In genomic region chr10:125265901-125266300, GRCm38 (mm10) we compare ENCODE assay signal across 14 mouse cellular contexts.
A peak's percentile ranks its signal among the peaks of the same experiment; 100 is the strongest.
DNase-seq lines count a peak whose midpoint lies in the region; ATAC-seq and TF ChIP-seq lines count a peak whose summit lies in the region.
"Had no signal": no experiment of that assay in that cellular context is flagged by ENCODE, and none has a peak within 500 bp of the region (broad histone marks: within the 10 kb centered on the region; RNA-seq: fewer than 3 reads in every experiment).

No protein-coding gene starts in this region.

- no peaks in the 10 kb centered on the region for H3K36me3 ChIP-seq in heart, adult 2 months (ENCODE audit: control insufficient read depth, insufficient read depth, low read length)
- H3K36me3 ChIP-seq in midbrain, embryonic 11.5 days (ENCODE audit: control insufficient read depth, insufficient read depth, low read length), result no peaks in the 10 kb centered on the region
- no peaks in the 10 kb centered on the region for H3K36me3 ChIP-seq in midbrain, postnatal 0 days (ENCODE audit: insufficient read depth, low read length)
- no peaks in the 10 kb centered on the region for H3K36me3 ChIP-seq in stomach, postnatal 0 days (ENCODE audit: control insufficient read depth, insufficient read depth, low read length)
- H3K36me3 ChIP-seq: embryonic facial prominence, embryonic 12.5 days; kidney, embryonic 15.5 days; limb, embryonic 15.5 days; midbrain, embryonic 10.5 days; neural tube, embryonic 12.5 days had no signal

- no peak overlapping the region for H3K4me2 ChIP-seq in midbrain, embryonic 11.5 days
- H3K4me2 ChIP-seq in midbrain, postnatal 0 days (ENCODE audit: low read depth, low read length, poor library complexity, severe bottlenecking), result no peak overlapping the region
- no peak overlapping the region for H3K4me2 ChIP-seq in stomach, postnatal 0 days (replicated peaks; ENCODE audit: low read depth)
- H3K4me2 ChIP-seq: embryonic facial prominence, embryonic 12.5 days; kidney, embryonic 15.5 days; limb, embryonic 15.5 days; neural tube, embryonic 12.5 days had no signal

- no peaks in the 10 kb centered on the region for H3K4me1 ChIP-seq in heart, adult 2 months (ENCODE audit: control insufficient read depth, insufficient read depth, low read length)
- no peaks in the 10 kb centered on the region for H3K4me1 ChIP-seq in midbrain, embryonic 11.5 days (ENCODE audit: control insufficient read depth, insufficient read depth, low read length)
- H3K4me1 ChIP-seq in midbrain, postnatal 0 days (ENCODE audit: insufficient read depth, low read length), result no peaks in the 10 kb centered on the region
- no peaks in the 10 kb centered on the region for H3K4me1 ChIP-seq in stomach, postnatal 0 days (replicated peaks; ENCODE audit: control insufficient read depth, insufficient read depth)
- H3K4me1 ChIP-seq: embryonic facial prominence, embryonic 12.5 days; kidney, embryonic 15.5 days; midbrain, embryonic 10.5 days; neural tube, embryonic 12.5 days had no signal

- H3K27ac ChIP-seq in heart, adult 2 months, result no peak overlapping the region
- no peak overlapping the region for H3K27ac ChIP-seq in midbrain, embryonic 11.5 days (ENCODE audit: low read depth, low read length)
- no peak overlapping the region for H3K27ac ChIP-seq in midbrain, postnatal 0 days (ENCODE audit: low read depth, low read length)
- H3K27ac ChIP-seq in stomach, postnatal 0 days (replicated peaks), result no peak overlapping the region
- H3K27ac ChIP-seq: embryonic facial prominence, embryonic 12.5 days; kidney, embryonic 15.5 days; limb, embryonic 15.5 days; midbrain, embryonic 10.5 days; neural tube, embryonic 12.5 days had no signal

- H3K27me3 ChIP-seq in heart, adult 2 months (ENCODE audit: control insufficient read depth, insufficient read depth, low read length), result no peaks in the 10 kb centered on the region
- no peaks in the 10 kb centered on the region for H3K27me3 ChIP-seq in midbrain, embryonic 11.5 days (ENCODE audit: control insufficient read depth, insufficient read depth, low read length)
- no peaks in the 10 kb centered on the region for H3K27me3 ChIP-seq in midbrain, postnatal 0 days (ENCODE audit: insufficient read depth, low read length)
- H3K27me3 ChIP-seq in stomach, postnatal 0 days (ENCODE audit: control insufficient read depth, insufficient read depth, low read length), result no peaks in the 10 kb centered on the region
- H3K27me3 ChIP-seq: embryonic facial prominence, embryonic 12.5 days; kidney, embryonic 15.5 days; limb, embryonic 15.5 days; neural tube, embryonic 12.5 days had no signal

- TF ChIP-seq POLR2A in heart, adult 2 months (IDR thresholded peaks at IDR 0.05; ENCODE audit: insufficient read depth, low read depth, low read length), result no peak

- no peak for TF ChIP-seq EP300 in heart, adult 2 months (IDR thresholded peaks at IDR 0.05; ENCODE audit: insufficient read depth, low read depth, low read length)
- TF ChIP-seq EP300 in stomach, postnatal 0 days (optimal IDR thresholded peaks at IDR 0.05), result no peak

- peak overlapping the region; percentile 16 for H3K4me3 ChIP-seq in heart, adult 2 months
- no peak overlapping the region for H3K4me3 ChIP-seq in midbrain, embryonic 11.5 days (ENCODE audit: low read depth, low read length)
- no peak overlapping the region for H3K4me3 ChIP-seq in midbrain, postnatal 0 days (ENCODE audit: low read depth, low read length)
- no peak overlapping the region for H3K4me3 ChIP-seq in stomach, postnatal 0 days (ENCODE audit: low read depth, low read length)
- H3K4me3 ChIP-seq: embryonic facial prominence, embryonic 12.5 days; kidney, embryonic 15.5 days; limb, embryonic 15.5 days; midbrain, embryonic 10.5 days; neural tube, embryonic 12.5 days had no signal

- no peak overlapping the region for H3K9ac ChIP-seq in heart, adult 2 months (ENCODE audit: low read depth, low read length)
- H3K9ac ChIP-seq in midbrain, embryonic 11.5 days (ENCODE audit: low read length), result no peak overlapping the region
- no peak overlapping the region for H3K9ac ChIP-seq in midbrain, postnatal 0 days (replicated peaks; ENCODE audit: low read length, poor library complexity, severe bottlenecking)
- no peak overlapping the region for H3K9ac ChIP-seq in stomach, postnatal 0 days (ENCODE audit: low read length)
- H3K9ac ChIP-seq: embryonic facial prominence, embryonic 12.5 days; kidney, embryonic 15.5 days; limb, embryonic 15.5 days; neural tube, embryonic 12.5 days had no signal

- 13% methylated on average over 9 of the region's 9 CpGs for WGBS in heart, adult 2 months
- 60% methylated on average over 9 of the region's 9 CpGs for WGBS in midbrain, embryonic 11.5 days
- 42% methylated on average over 9 of the region's 9 CpGs for WGBS in midbrain, postnatal 0 days
- WGBS in stomach, postnatal 0 days, result 43% methylated on average over 9 of the region's 9 CpGs

- no peak for ATAC-seq in midbrain, embryonic 11.5 days (ENCODE audit: low FRiP score)
- ATAC-seq in midbrain, postnatal 0 days (ENCODE audit: low FRiP score), result no peak
- ATAC-seq in stomach, postnatal 0 days (ENCODE audit: low FRiP score, low TSS enrichment), result no peak

- H3K9me3 ChIP-seq in midbrain, embryonic 11.5 days (ENCODE audit: control insufficient read depth, low read length), result no peaks in the 10 kb centered on the region
- H3K9me3 ChIP-seq in midbrain, postnatal 0 days (ENCODE audit: low read length), result no peaks in the 10 kb centered on the region
- H3K9me3 ChIP-seq in stomach, postnatal 0 days (ENCODE audit: control insufficient read depth, low read length), result no peaks in the 10 kb centered on the region
- H3K9me3 ChIP-seq: embryonic facial prominence, embryonic 12.5 days; kidney, embryonic 15.5 days; limb, embryonic 15.5 days; midbrain, embryonic 10.5 days; neural tube, embryonic 12.5 days had no signal

- no peaks in the 10 kb centered on the region for H3K79me2 ChIP-seq in heart, adult 2 months (replicated peaks; ENCODE audit: control insufficient read depth, insufficient read depth, low read length)

- intact Hi-C loops in heart, adult 2 months (cut with DNase I), result loop anchor here (2.0 to 10.0 kb wide), 4 partner anchors 56 to 233 kb away; partner anchors contain the start of gene Slc16a7

- peak; percentile 7 to 47 for DNase-seq in adrenal gland, adult (ENCODE audit: inconsistent age in 2 of 2, low spot score in 1 of 2)
- DNase-seq in adrenal gland, postnatal 4 days (ENCODE audit: low spot score in 2 of 2), result no peak
- DNase-seq in heart, adult 2 months, result peak in 1 of 2 experiments; percentile 10
- no peak for DNase-seq in heart, adult 8-10 months (ENCODE audit: low spot score)
- peak; percentile 54 for DNase-seq in midbrain, embryonic 11.5 days (ENCODE audit: low spot score, missing footprints)
- DNase-seq in midbrain, postnatal 0 days (ENCODE audit: low spot score), result no peak
- DNase-seq in stomach, postnatal 0 days (ENCODE audit: low spot score), result peak; percentile 37
- DNase-seq in gastrocnemius, adult 18-20 months (ENCODE audit: low spot score), result no peak
- DNase-seq: retina, postnatal 1 day had no signal

- no peak for TF ChIP-seq CTCF in heart, adult 2 months (IDR thresholded peaks at IDR 0.05)
- no peak for TF ChIP-seq CTCF in midbrain, postnatal 0 days (IDR thresholded peaks at IDR 0.05)
- TF ChIP-seq CTCF in stomach, postnatal 0 days (IDR thresholded peaks at IDR 0.05; ENCODE audit: low read depth), result no peak

Comparison
In these comparisons a context has a peak if more than half of its experiments do, and no peak if none do; other contexts are left out.
1. DNase-seq: peak in adrenal gland, adult (2 of 2), midbrain, embryonic 11.5 days (single experiment) and stomach, postnatal 0 days (single experiment); none in adrenal gland, postnatal 4 days (0 of 2), heart, adult 8-10 months (single experiment), midbrain, postnatal 0 days (single experiment) and gastrocnemius, adult 18-20 months (single experiment).